Mouse (Mus musculus): ENCODE results near the gene C1ql1.

The C1ql1 gene

DNA sequence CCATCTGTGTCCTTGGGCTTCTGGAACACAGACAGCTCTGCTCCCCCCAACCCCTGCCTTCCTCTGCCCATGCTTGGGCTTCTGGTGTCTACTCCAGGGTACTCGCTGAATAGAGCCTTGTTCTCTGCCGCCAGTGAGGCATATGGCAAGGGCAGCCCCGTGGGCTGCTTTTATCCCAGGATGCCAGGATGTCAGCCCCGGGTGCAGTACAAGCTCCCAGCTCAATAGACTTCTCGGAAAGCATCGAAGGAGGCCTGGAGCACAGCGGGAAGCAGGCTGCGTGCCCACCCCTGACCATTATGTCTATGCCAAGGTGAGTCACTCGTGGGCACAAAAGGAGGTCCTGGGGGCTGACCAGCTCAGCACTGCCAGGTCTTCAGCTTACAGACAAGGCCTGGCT is 48.1 kb downstream of the C1ql1 start:
- DNase-seq = no peak

DNA sequence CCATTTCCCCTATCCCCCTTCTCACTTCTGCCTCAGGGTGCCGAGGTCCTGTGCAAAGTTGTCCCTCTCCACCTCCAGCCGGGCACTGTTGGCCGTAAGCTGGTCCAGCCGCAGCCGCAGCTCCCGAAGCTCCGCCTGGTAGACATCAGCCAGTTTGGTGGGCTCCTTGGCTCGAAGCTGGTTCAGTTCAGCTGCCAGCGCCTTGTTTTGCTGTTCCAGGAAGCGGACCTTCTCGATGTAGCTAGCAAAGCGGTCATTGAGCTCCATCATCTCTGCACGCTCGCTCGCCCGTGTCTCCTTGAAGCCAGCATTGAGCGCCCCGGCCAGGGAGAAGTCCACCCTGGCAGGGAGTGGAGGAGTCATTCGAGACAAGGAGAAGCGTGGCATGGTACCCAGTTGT is 49.8 kb downstream of the C1ql1 start:
- no peak for DNase-seq

DNA sequence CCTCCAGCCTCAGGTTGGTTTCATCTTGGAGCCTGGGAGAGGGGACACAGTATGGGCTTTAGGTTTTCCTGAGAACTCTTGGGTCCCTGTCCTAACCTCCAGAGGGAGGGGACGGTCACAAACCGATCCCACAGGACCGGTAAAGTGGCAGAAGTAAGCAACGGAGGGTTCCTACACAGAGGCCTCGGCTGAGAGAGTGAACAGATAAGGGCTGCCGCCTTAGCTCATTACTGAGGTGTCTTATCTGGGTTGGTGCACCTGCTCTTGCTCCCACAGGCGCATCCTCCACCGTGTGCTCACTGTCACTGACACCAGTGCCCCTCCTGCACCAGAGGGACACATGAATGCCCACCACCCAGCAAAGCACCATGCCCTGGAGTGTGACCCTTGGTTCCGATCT is 50.7 kb downstream of the C1ql1 start:
- no peak for DNase-seq

DNA sequence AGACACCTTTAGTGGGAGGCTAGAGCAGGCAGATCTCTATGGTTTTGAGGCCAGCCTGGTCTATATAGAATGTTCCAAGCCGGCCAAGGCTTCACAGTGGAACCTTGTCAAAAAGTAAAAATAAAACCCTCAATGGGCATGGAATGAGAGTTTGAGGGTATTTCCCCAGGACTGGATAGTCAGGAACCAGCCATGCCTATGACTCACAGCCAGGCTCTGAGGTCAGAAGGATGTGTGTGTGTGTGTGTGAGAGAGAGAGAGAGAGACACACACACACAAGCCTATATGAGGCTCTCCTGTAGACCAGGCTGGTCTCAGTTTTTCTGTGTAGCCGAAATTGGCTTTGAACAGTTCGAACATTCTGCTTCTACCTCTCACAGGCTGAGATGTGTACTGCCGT is 51.8 kb downstream of the C1ql1 start:
- DNase-seq = no peak

DNA sequence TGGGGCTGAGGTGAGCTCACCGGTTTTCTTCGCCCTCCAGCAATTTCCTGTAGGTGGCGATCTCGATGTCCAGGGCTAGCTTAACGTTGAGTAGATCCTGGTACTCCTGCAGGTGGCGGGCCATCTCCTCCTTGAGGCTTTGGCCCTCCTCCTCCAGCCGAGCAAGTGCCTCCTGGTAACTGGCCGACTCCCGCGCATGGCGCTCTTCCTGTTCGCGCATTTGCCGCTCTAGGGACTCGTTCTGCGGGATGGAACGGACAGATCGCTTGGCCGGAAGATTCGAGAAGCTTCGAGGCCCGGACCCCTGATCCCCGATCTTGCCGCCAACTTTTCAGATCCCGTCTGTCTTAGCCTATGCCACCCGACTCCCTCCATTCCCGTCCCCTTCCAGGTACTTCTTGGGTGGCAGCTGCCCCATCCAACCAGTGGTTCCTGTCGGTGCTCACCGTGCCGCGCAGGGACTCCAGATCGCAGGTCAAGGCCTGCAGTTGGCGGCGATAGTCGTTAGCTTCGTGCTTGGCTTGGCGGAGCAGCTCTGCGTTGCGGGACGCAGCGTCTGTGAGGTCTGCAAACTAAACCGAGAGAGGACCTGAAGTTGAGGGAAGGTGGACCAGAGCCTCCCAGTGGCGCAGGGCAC is 53.4 kb downstream of the C1ql1 start:
- DNase-seq = peak; percentile 81

DNA sequence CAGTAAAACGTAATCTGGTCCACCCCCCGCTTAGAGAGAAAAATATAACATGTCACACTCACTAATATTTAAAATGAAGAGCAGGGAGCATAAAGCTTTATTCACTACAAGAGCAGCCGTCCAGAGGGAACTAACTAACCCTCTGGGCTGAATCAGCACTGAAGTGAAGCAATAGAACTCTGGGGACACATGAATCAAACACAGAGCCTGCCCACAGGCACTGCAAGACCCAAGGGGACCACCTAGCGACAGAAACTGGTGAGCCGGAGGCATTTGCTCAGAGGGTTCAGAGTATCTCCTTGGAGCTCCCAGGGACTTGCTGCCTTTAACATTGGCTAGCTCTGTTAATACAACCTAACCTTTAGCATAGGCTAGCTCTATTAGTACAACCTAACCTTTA is 56.4 kb downstream of the C1ql1 start:
- DNase-seq = no peak
